Mouse (Mus musculus): ENCODE data around the gene Lrp6.

DNA sequence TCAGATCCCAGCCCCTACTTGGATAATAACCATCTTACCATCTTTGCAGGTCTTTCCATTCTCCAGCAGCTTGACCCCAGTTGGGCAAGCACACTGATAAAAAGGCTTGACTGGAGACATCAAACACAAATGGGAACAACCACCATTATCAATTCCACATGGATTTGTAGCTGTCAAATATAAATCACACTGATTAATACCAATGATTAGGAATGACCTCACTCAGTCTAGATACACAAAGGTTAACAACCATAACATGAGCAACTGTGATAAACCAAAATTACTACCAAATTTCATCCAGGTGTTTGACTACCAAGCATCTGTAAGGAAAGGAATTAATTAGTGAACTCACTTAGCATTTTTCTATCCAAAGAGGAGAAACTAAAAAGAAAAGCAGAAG, 55.6 kb downstream of the Lrp6 start:
- TF ChIP-seq GATA1 (IDR thresholded peaks at IDR 0.05; ENCODE audit: borderline replicate concordance, low read length) (no peak), CTCF (IDR thresholded peaks at IDR 0.05; ENCODE audit: low read depth, low read length) (no peak), GATA2 (IDR thresholded peaks at IDR 0.05; ENCODE audit: borderline replicate concordance, low read depth, low read length) (no peak), TAL1 (conservative IDR thresholded peaks at IDR 0.05; ENCODE audit: low read depth, low read length) (no peak), POLR2AphosphoS5 (IDR thresholded peaks at IDR 0.05; ENCODE audit: insufficient replicate concordance, low read depth, low read length) (no peak)
